17 mouse cellular contexts compared by ENCODE assay signal in genomic region chr8:20630766-20631165, GRCm38 (mm10). TPM values are rescaled to one million over a fixed set of nuclear protein-coding genes. Genes with fewer than 3 reads are reported as not detected.
DNase-seq lines count a peak whose midpoint lies in the region; TF ChIP-seq lines count a peak whose summit lies in the region.
"Not testable (repeated sequence)": the region's sequence is repeated elsewhere in the genome, so short reads cannot be mapped to it uniquely, and the experiment has no call there.
"Had no signal": no experiment of that assay in that cellular context is flagged by ENCODE, and none has a peak within 500 bp of the region (broad histone marks: within the 10 kb centered on the region; RNA-seq: fewer than 3 reads in every experiment).

No protein-coding gene starts in this region.

- H3K4me1 ChIP-seq in kidney, adult 2 months (ENCODE audit: control insufficient read depth, insufficient read depth, low read length), result not testable (repeated sequence)

- not testable (repeated sequence) for TF ChIP-seq POLR2A in kidney, adult 2 months (IDR thresholded peaks at IDR 0.05; ENCODE audit: low read depth, low read length)

- DNase-seq in 3134 (ENCODE audit: extremely low read depth, insufficient read length, low spot score) (peak; percentile 0), ES-CJ7 (ENCODE audit: low read depth, low spot score) (peak; percentile 1), NIH3T3 (ENCODE audit: low read depth) (peak; percentile 0)
- DNase-seq in heart, postnatal 4 days, result peak; percentile 4
- peak; percentile 8 for DNase-seq in kidney, adult 2 months
- peak; percentile 0 for DNase-seq in naive thymus-derived CD4-positive, alpha-beta T cell, adult 2 months (ENCODE audit: low read depth)

- not testable (repeated sequence) for H3K4me3 ChIP-seq in kidney, adult 2 months (ENCODE audit: insufficient read depth, low read depth, low read length)

- H3K36me3 ChIP-seq in kidney, adult 2 months (ENCODE audit: control insufficient read depth, insufficient read depth, low read length), result not testable (repeated sequence)

- not testable (repeated sequence) for H3K27me3 ChIP-seq in kidney, adult 2 months (replicated peaks; ENCODE audit: control insufficient read depth, insufficient read depth, low read length)

- H3K27ac ChIP-seq in kidney, adult 2 months (ENCODE audit: insufficient read depth, low read depth, low read length), result not testable (repeated sequence)

- 40% methylated on average over 1 of the region's 1 CpGs for WGBS in kidney, adult 2 months

- TF ChIP-seq CTCF in kidney, adult 2 months (conservative IDR thresholded peaks at IDR 0.05; ENCODE audit: insufficient read depth, insufficient read length, low read depth, low read length), result not testable (repeated sequence)

RNA-seq across cellular contexts. Expression of gene Gm21119, which starts 16.0 kb away (rescaled TPM):
- total RNA-seq in heart, postnatal 4 days (2021), result 1 to 10 TPM; 1.3 to 1.5 TPM
- not detected in 2 replicates for polyA plus RNA-seq in kidney, adult 2 months (2012; rRNA removed)
- total RNA-seq: adrenal gland, adult 2 months; CH12.LX; common myeloid progenitor, adult 5-6 weeks; ES-E14; MEL had no signal
- polyA plus RNA-seq: adrenal gland, adult 2 months; CD4-positive, CD25-positive, alpha-beta regulatory T cell, adult 4 months; embryonic facial prominence, embryonic 13.5 days; embryonic facial prominence, embryonic 15.5 days; forebrain, embryonic 10.5 days; forebrain, embryonic 12.5 days; forebrain, embryonic 14.5 days had no signal
